Mouse (Mus musculus): ENCODE measurements around the gene Pcolce.

GRCm38 (mm10) chr5:137570181-137570580 lies 43.4 kb downstream of the Pcolce start:
- TF ChIP-seq CTCF (IDR thresholded peaks at IDR 0.05 in 2 of 3, conservative IDR thresholded peaks at IDR 0.05 in 1 of 3; ENCODE audit: control insufficient read depth in 1 of 3, insufficient read depth in 1 of 3, low read depth in 2 of 3, low read length in 3 of 3, poor library complexity in 1 of 3, severe bottlenecking in 1 of 3) (no peak), POLR2A (IDR thresholded peaks at IDR 0.05; ENCODE audit: control insufficient read depth in 1 of 2, insufficient read depth in 1 of 2, low read depth in 1 of 2, low read length in 2 of 2, poor library complexity in 1 of 2) (0 out of 4 replicates have a peak, but pooled peaks of 1 of the 2 experiments have one; percentile 7), MEF2A (IDR thresholded peaks at IDR 0.05; ENCODE audit: extremely low read depth, insufficient replicate concordance, low read depth, low read length, poor library complexity, severe bottlenecking) (no peak), GABPA (IDR thresholded peaks at IDR 0.05; ENCODE audit: low read depth, low read length) (no peak), EP300 (IDR thresholded peaks at IDR 0.05; ENCODE audit: low read depth in 1 of 2, low read length in 2 of 2) (peak; percentile 24 to 67; a peak in 3 of 4 replicates), CHD1 (IDR thresholded peaks at IDR 0.05; ENCODE audit: low read depth, low read length) (no peak), POLR2AphosphoS2 (IDR thresholded peaks at IDR 0.05; ENCODE audit: low read length) (no peak)

All from MEL (cell line).